Mouse (Mus musculus): ENCODE measurements around the gene Cpt1b. TPM values are rescaled to one million over a fixed set of nuclear protein-coding genes. Genes with fewer than 3 reads are reported as not detected.

Gene Cpt1b
- 1.4 and 4.2 TPM in 2 replicates for polyA plus RNA-seq (2012; ENCODE audit: low replicate concordance)

DNA sequence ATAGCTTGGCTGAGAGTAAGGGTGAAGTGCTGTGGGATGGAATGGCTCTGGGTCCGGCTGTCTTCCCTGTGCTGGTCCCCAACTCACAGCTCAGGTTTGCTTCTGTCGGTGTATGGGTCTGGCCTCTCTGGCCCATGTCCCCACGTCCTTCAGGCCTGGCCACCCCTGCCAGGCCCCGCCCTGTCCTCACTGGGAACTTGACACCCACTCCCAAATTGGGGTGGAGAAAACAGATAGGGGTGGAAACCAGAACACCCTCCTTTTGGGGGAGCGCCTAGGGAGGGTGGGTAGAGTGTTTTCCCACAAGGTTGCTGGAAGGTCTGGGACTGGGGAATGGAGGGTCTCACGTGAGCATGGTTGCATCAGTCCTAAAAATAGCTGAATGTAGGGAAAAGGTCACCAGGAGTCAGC, at the start of gene Cpt1b:
TSS of gene Cpt1b (minus strand) at position 153 of the 411 bp plus-strand sequence.

GRCm38 (mm10) chr15:89453865-89454478, 28.3 kb upstream of the Cpt1b start, which contains the start of gene Mapk8ip2:
Gene Mapk8ip2, plus strand, starts transcription at chr15:89453913.

DNA sequence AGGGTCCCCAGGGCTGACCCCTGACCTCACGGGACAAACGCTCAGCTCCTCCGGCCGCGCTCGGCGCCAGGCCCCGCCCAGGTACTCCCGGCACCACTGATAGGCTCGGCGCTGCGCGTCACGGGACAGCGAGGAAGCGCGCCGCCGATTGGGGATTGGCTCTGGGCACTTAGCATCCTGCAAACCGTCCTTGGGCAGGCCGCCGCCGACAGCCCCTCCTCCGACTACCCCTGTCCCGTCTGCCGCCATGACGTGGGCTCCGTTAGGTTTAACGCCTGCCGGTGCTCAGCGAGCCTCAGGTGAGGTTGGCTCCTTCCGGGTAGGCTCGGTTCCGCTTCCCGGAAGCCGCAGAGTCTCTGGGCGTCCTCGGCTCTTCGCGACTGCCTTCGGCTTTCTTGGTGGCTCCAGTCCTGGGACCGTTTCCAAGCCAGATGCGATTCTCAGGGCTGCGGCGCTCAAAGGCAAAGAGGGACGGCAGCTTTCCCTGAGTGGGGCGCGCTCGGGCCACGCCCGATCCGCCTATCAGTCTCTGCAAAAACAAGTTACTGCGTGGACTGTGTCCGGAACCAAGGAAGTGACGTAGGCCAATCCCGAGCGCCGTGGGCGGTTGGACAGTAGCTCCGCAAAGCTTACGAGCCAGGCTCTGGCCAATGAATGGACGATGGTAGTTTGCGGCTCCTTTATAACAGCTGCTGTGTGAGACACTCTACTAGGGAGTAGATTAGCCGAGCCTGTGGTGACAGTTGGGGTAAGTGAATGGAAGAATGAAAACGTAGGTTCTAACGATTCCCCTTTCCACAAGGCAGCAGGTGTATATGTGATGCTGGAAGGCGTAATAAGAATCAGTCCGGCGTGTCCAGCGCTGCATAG, 3.9 kb upstream of the Cpt1b start, which contains the start of the genes C730034F03Rik, Gm44502 and Chkb:
TSS of gene C730034F03Rik (plus strand) at position 238 of the 870 bp plus-strand sequence.
TSS of gene Gm44502 (minus strand) at position 345 of the 870 bp plus-strand sequence.
TSS of gene Chkb (minus strand) at position 557 of the 870 bp plus-strand sequence.

DNA sequence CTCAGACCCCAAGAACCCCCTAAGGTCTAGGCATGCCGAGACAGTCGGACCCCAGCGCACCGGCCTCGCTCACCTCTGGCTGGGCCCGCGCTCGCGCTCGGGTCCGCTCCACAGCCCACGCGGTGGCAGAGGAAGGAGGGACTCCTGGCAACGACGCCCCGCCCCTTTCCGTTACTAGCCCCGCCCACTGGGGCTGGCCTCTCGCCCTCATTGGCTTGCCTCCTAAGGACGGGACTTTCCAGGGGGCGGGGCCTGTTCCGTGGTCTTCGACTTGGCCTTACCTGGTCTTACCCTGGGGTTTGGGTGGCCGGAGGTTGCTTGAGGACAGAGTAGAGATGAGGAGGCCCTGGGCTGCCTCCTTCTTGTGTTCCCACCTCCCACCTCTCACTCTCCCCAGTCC, 15.5 kb downstream of the Cpt1b start, which contains the start of gene Syce3:
TSS of gene Syce3 (minus strand) at position 386 of the 400 bp plus-strand sequence.

DNA sequence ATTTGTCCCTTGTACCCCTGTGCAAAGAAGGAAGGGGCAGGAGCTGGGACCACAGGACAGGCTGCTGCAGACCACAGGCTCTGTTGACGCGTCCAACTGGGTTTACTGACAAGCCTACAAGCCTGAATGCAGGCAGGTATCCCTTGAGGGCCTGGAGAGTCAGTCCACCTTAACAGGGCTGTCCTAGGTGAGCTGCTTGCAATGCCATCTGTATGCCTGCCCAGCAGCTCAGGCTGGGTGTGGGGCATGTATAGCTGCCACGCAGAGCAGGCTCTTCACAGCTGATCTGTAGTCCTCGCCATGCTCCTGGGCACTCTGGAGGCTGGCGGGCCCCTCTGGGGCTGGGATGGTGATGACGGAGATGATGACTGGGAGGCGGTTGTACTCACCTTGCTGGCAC, 41.0 kb downstream of the Cpt1b start, which contains the start of gene Klhdc7b:
TSS of gene Klhdc7b (plus strand) at position 301 of the 400 bp plus-strand sequence.

GRCm38 (mm10) chr15:89378831-89379401, 46.7 kb downstream of the Cpt1b start, which contains the start of gene Odf3b:
Gene Odf3b, minus strand, starts transcription at chr15:89379282.

GRCm38 (mm10) chr15:89376957-89377356, 48.7 kb downstream of the Cpt1b start, which contains the start of gene Tymp:
Gene Tymp, minus strand, starts transcription at chr15:89377039.

GRCm38 (mm10) chr15:89373762-89374248, 51.9 kb downstream of the Cpt1b start, which contains the start of gene Sco2:
Gene Sco2, minus strand, starts transcription at chr15:89373846.

Other genes starting within 250 kb of the Cpt1b start
- gene Plxnb2, start 245.1 kb downstream of the Cpt1b start, polyA plus RNA-seq (2012; ENCODE audit: low replicate concordance) = 57.1 and 82.4 TPM in 2 replicates
- 18.1 and 27.5 TPM in 2 replicates for gene Dennd6b, start 229.4 kb downstream of the Cpt1b start, polyA plus RNA-seq (2012; ENCODE audit: low replicate concordance)
- gene Ppp6r2, start 214.3 kb downstream of the Cpt1b start, polyA plus RNA-seq (2012; ENCODE audit: low replicate concordance) = 171 and 186 TPM in 2 replicates
- 168 and 221 TPM in 2 replicates for gene Sbf1, start 110.6 kb downstream of the Cpt1b start, polyA plus RNA-seq (2012; ENCODE audit: low replicate concordance)
- 1.4 and 3.0 TPM in 2 replicates for gene Adm2, start 103.1 kb downstream of the Cpt1b start, polyA plus RNA-seq (2012; ENCODE audit: low replicate concordance)
- not detected in 2 replicates for gene Miox, start 91.5 kb downstream of the Cpt1b start, polyA plus RNA-seq (2012; ENCODE audit: low replicate concordance)
- gene Lmf2, start 70.2 kb downstream of the Cpt1b start, polyA plus RNA-seq (2012; ENCODE audit: low replicate concordance) = 132 and 236 TPM in 2 replicates
- 68.2 and 73.5 TPM in 2 replicates for gene Ncaph2, start 70.1 kb downstream of the Cpt1b start, polyA plus RNA-seq (2012; ENCODE audit: low replicate concordance)
- 58.1 and 67.7 TPM in 2 replicates for gene Sco2, start 52.0 kb downstream of the Cpt1b start, polyA plus RNA-seq (2012; ENCODE audit: low replicate concordance)
- gene Tymp, start 48.8 kb downstream of the Cpt1b start, polyA plus RNA-seq (2012; ENCODE audit: low replicate concordance) = 0.77 and 1.5 TPM in 2 replicates
- 7.8 and 10.0 TPM in 2 replicates for gene Odf3b, start 46.6 kb downstream of the Cpt1b start, polyA plus RNA-seq (2012; ENCODE audit: low replicate concordance)
- not detected in 2 replicates for gene Klhdc7b, start 40.9 kb downstream of the Cpt1b start, polyA plus RNA-seq (2012; ENCODE audit: low replicate concordance)
- gene Syce3, start 15.4 kb downstream of the Cpt1b start, polyA plus RNA-seq (2012; ENCODE audit: low replicate concordance) = not detected in 2 replicates
- 0.18 TPM in 1 of 2 replicates, not detected in the other for gene C730034F03Rik, start 3.7 kb upstream of the Cpt1b start, polyA plus RNA-seq (2012; ENCODE audit: low replicate concordance)
- gene Gm44502, start 3.8 kb upstream of the Cpt1b start, polyA plus RNA-seq (2012; ENCODE audit: low replicate concordance) = 0.88 and 3.0 TPM in 2 replicates
- gene Chkb, start 4.0 kb upstream of the Cpt1b start, polyA plus RNA-seq (2012; ENCODE audit: low replicate concordance) = 40.6 and 121 TPM in 2 replicates
- 0.06 and 0.08 TPM in 2 replicates for gene Mapk8ip2, start 28.1 kb upstream of the Cpt1b start, polyA plus RNA-seq (2012; ENCODE audit: low replicate concordance)
- gene Arsa, start 51.6 kb upstream of the Cpt1b start, polyA plus RNA-seq (2012; ENCODE audit: low replicate concordance) = 25.4 and 44.2 TPM in 2 replicates
- 72.7 and 76.4 TPM in 2 replicates for gene Shank3, start 73.8 kb upstream of the Cpt1b start, polyA plus RNA-seq (2012; ENCODE audit: low replicate concordance)
- 1.0 TPM in 1 of 2 replicates, not detected in the other for gene Acr, start 142.5 kb upstream of the Cpt1b start, polyA plus RNA-seq (2012; ENCODE audit: low replicate concordance)
- gene Rabl2, start 166.1 kb upstream of the Cpt1b start, polyA plus RNA-seq (2012; ENCODE audit: low replicate concordance) = 2.5 and 13.0 TPM in 2 replicates

Measured in leukemia stem cell, adult 10-12 weeks (primary cell).